Mouse (Mus musculus) limb, embryonic 10.5 days (tissue): Measurements from ENCODE around the gene Rer1. TPM values are rescaled to one million over a fixed set of nuclear protein-coding genes. Genes with fewer than 3 reads are reported as not detected.
A peak's percentile ranks its signal among the peaks of the same experiment; 100 is the strongest.

ENCODE experiments used
- DNase-seq: peaks from one replicate; pipeline ENCODE4 v3.0.0-alpha.2; 2017; ENCODE audit warnings: low spot score
- H3K27ac ChIP-seq: fragments of 300-500 bp; sonication (generic); 2 replicates; pipeline ENCODE4 v1.5.1; 2016; ENCODE audit warnings: mild to moderate bottlenecking
- H3K27me3 ChIP-seq: fragments of 300-500 bp; sonication (generic); 2 replicates; pipeline ENCODE4 v1.6.1; 2016; ENCODE audit warnings: low read depth, mild to moderate bottlenecking; ENCODE audit not compliant: poor library complexity, severe bottlenecking
- H3K36me3 ChIP-seq: fragments of 300-500 bp; sonication (generic); 2 replicates; pipeline ENCODE4 v1.6.1; 2016; ENCODE audit warnings: mild to moderate bottlenecking, moderate library complexity
- H3K4me1 ChIP-seq: fragments of 300-500 bp; sonication (generic); 2 replicates; pipeline ENCODE4 v1.6.1; 2016
- H3K4me3 ChIP-seq: fragments of 300-500 bp; sonication (generic); 2 replicates; pipeline ENCODE4 v1.5.1; 2016; ENCODE audit warnings: mild to moderate bottlenecking, moderate library complexity
- H3K9me3 ChIP-seq: fragments of 300-500 bp; sonication (generic); replicated peaks from 2 replicates; pipeline ENCODE4 v1.6.1; 2016; ENCODE audit warnings: mild to moderate bottlenecking
- WGBS: fragments of 180-500 bp; shearing (Covaris S2); methylation state at CpG from one replicate; pipeline ENCODE4 v1.1.7; 2016; 5-methylcytosine and 5-hydroxymethylcytosine counted together
- polyA plus RNA-seq: library from polyadenylated mRNA; unstranded; fragments of >200 nt; fragmentation: Nextera tagmentation; extraction: Ambion mirVana; gene quantifications from 2 replicates; pipeline ENCODE4 v1.2.1, GENCODE M21; 2016

The Rer1 gene
- polyA plus RNA-seq, 1 experiment from 2014 or later = 133 TPM

DNA sequence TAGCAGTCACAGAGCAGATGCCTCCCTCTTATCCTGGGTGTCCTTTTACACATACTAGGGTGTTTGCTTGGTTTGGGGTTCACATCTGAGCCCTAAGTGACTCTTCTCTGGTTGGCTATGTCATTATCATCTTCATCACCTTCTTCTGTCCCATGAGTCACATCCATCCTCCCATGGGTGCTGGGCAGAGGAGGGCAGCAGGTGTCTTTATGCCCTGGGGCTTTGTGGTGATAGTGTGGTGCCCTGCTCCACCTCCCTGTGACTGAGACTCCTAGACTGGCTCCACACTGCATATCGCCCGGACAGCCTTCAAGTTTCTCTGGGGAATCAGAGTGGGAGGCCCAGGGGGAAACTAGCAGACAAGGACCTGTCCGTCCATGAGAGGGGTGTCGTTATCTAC is 12.4 kb upstream of the Rer1 start:
- Histone ChIP-seq H3K9me3 (no peaks in the 10 kb centered on the region), H3K27ac (no peak overlapping the region), H3K27me3 (no peaks in the 10 kb centered on the region), H3K4me3 (no peak overlapping the region), H3K4me1 (peaks cover 35% of the 10 kb centered on the region), H3K36me3 (no peaks in the 10 kb centered on the region)
- no peak for DNase-seq
- WGBS = 90% methylated on average over 4 of the region's 4 CpGs

DNA sequence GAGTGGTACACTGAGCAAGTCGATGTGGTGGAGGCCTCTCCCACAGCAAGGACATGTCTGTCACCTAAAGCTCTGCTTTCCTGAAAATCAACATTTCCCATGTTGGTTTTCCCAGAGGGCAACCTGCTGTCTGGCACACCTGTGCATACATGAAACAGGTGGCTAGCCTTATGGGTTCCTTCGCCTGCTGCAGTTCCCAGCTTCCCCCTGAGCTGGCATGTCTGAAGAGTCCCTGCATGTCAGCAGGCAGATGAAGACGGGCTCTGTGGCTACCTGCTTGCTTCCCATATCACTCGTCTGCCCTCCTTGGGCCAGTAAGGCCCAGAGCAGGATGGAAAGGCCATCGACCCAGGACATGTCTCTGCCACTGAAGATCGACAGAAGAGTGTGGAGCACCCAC is 11.3 kb upstream of the Rer1 start:
- H3K4me3 ChIP-seq = no peak overlapping the region
- H3K27ac ChIP-seq = no peak overlapping the region
- no peaks in the 10 kb centered on the region for H3K9me3 ChIP-seq
- H3K4me1 ChIP-seq = peaks cover 37% of the 10 kb centered on the region
- WGBS = 83% methylated on average over 6 of the region's 6 CpGs
- peaks cover 10% of the 10 kb centered on the region for H3K36me3 ChIP-seq
- H3K27me3 ChIP-seq = no peaks in the 10 kb centered on the region
- DNase-seq = no peak

DNA sequence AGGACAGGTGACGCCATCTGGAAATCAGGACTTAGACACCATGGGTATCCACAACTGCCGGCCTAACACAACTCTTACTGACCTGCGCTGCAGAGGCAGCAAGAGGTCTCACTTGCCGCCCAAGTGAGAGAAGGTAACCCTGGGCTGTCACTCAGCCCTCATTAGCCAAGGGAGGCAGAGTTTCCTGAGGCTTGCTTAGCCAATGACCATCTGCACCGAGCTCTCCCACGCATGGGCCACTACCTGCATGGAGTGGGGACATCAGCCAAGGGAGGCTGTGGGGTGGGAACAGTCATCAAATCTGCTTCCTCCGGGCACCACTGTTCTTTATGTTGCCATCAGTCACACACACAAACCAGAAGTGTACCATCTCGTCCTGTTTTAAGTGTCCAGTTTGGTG is 9.8 kb upstream of the Rer1 start:
- no peak for DNase-seq
- Histone ChIP-seq H3K27me3 (no peaks in the 10 kb centered on the region), H3K36me3 (peaks cover 15% of the 10 kb centered on the region), H3K4me3 (no peak overlapping the region), H3K27ac (0 out of 2 replicates have a peak overlapping the region, but pooled peaks have one; percentile 28), H3K9me3 (no peaks in the 10 kb centered on the region), H3K4me1 (peaks cover 32% of the 10 kb centered on the region)
- 81% methylated on average over 8 of the region's 8 CpGs for WGBS

DNA sequence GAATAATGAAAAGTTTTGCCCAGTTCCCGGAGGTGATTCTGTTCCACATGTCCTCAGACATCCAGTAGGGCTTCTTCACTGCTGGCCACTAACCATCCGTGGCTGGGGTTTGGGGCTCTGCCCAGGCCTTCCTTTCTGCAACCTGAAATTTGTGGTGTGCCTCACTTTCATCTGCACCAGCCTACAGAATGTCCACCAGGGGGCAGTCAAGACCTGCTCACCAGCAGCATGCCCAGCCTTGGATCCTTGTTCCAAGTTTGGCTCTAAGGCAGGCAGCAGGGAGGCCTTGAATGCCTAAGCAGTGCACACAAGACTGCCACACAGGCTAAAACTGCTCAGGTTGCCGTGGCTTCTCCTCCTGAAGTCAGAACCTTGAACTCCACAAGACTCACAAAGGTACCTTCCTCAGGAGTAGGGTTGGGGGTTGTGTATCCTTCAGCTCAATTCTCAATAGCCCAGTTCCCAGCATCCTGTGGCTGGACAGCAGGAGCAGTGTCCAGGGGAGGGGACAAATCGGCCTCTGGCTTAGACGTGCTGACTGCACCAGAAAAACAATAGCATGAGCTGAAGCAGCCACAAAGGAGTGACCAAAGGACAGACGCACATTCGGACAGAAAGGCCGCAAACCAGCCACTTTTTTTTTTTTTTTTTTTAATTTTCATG is 9.2 kb upstream of the Rer1 start:
- 50% methylated on average over 8 of the region's 8 CpGs for WGBS
- peak; percentile 93 for DNase-seq
- H3K4me3 ChIP-seq = no peak overlapping the region
- peak overlapping the region; percentile 78 for H3K27ac ChIP-seq
- no peaks in the 10 kb centered on the region for H3K27me3 ChIP-seq
- H3K9me3 ChIP-seq = no peaks in the 10 kb centered on the region
- peaks cover 26% of the 10 kb centered on the region for H3K4me1 ChIP-seq
- peaks cover 15% of the 10 kb centered on the region for H3K36me3 ChIP-seq

DNA sequence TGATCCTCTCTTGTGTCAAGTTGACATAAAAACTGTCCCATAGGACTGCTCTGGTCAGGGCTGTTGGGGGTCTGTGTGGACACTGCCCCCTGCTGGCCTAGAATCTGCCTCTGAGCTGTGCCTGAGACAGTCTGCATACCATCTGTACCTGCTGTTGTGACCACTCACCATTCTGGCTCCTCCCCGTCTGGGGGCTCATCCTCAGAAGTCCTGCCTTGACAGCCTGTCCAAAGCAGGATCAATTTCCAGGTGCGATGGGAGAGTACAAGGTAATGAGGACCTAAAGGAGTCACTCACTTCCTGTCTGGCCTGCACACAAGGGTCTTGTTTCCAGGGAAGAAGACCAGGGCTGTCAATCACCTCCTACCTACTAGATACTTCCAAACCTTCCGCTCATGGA is 8.4 kb upstream of the Rer1 start:
- WGBS = 72% methylated on average over 3 of the region's 3 CpGs
- H3K27ac ChIP-seq = 0 out of 2 replicates have a peak overlapping the region, but pooled peaks have one; percentile 78
- H3K4me1 ChIP-seq = peaks cover 19% of the 10 kb centered on the region; the same call in 1 of the 2 replicates
- H3K36me3 ChIP-seq = peaks cover 15% of the 10 kb centered on the region
- no peaks in the 10 kb centered on the region for H3K27me3 ChIP-seq
- no peaks in the 10 kb centered on the region for H3K9me3 ChIP-seq
- DNase-seq = peak; percentile 74
- no peak overlapping the region for H3K4me3 ChIP-seq

DNA sequence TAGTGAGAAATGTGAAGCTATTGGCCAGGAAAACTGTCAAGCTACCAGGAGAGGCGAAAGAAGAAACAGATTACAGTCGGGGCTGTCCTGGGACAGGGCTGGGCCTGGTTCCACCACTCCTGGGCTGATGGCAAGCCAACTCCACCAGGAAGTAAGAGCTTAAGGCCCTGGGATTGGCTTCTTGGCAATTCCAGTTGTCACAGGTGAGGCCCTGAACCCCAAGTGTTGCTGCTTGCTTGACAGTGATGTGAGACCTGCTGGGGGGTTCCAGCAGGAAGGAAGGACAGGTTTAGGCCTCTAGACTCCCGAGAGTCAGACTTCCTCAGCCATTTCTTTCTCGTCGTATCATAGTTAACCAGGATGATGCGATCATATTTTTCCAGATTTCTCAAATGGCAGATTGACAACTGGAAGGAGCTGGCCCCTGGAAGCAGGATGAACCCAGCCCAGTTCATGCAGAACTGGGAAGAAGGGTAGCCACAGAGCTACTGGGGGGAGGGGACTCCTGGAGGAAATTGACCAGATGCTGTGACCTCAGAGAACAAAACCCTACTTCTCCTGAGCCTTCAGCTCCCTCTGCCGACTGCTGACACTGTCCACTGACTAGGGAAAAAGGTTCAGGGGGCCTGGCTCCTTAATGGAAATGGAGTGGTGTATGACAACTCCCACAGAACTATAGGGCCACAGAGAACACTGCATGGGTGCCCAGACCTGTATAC is 7.4 kb upstream of the Rer1 start:
- Histone ChIP-seq H3K4me3 (no peak overlapping the region), H3K27ac (0 out of 2 replicates have a peak overlapping the region, but pooled peaks have one; percentile 32), H3K9me3 (no peaks in the 10 kb centered on the region), H3K36me3 (peaks cover 22% of the 10 kb centered on the region), H3K27me3 (no peaks in the 10 kb centered on the region), H3K4me1 (peaks cover 19% of the 10 kb centered on the region; the same call in 1 of the 2 replicates)
- DNase-seq = no peak
- 85% methylated on average over 7 of the region's 7 CpGs for WGBS

DNA sequence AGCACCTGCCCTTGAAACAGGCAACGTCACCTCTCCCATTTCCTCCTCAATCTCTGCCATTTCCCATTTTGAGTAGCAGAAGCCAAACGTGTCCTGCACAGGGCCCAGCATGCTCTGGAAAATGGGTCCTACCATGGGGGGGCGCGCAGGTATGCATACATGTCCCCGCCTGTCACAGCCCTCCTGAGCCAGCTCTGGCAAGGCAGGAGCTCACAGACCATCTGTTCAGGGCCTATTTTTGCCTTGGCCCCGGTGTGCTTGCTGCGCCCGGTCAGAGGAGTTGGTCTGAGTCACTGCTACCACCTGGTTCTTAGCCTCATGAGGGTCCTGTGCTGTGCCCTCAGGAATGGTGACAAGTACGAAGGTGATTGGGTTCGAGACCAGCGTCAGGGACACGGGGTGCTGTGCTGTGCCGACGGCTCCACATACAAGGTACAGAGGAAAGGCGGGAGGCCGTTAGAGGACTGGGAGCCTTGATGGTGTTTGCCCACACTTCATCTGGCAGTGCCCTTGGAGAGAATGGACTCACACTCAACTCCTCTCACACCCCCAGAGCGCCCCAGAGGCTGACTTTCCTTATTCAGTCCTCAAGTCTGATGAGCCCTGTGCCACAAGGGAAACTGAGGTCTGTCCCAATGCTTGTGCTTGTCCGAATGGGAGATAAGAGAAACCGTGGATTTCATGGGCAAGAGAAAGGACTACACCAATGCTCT is 6.7 kb upstream of the Rer1 start:
- H3K36me3 ChIP-seq = peaks cover 22% of the 10 kb centered on the region
- WGBS = 91% methylated on average over 19 of the region's 19 CpGs
- no peaks in the 10 kb centered on the region for H3K27me3 ChIP-seq

DNA sequence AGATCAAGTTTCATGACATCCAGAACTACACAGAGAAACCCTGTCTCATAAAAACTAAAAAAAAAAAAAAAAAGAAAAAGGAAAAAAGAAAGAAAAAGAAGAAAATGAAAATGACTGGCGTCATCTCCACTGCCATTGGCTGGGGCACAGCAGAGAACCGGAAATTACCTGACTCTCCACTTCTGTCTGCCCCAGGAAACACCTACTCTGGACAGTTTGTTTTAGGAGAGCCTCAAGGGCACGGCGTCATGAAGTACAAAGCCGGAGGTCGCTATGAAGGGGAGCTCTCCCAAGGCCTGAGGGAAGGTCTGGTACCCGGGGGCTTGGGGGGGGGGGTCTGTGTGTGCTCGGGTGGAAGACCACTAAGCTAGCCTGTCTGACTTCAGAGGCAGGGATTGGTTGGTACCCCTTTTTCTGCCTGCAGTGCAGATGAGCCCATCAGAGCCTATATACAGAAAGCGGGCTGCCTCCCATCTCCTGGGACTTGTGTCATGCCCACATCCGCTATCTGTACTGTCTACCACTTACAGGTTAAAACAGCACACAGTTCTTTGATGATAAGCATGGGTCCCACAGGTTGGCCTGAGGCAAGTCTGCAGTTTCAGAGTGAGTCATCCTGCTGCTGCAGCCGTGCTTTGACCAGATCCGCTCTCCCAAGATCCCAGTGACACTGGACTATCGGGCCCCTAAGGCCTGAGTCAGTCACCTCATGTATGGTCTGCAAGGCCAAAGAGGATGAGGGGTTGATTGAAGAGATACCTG is 4.7 kb upstream of the Rer1 start:
- no peak overlapping the region for H3K27ac ChIP-seq
- peaks cover 36% of the 10 kb centered on the region for H3K4me1 ChIP-seq
- DNase-seq = no peak
- no peak overlapping the region for H3K4me3 ChIP-seq
- WGBS = 94% methylated on average over 13 of the region's 13 CpGs
- peaks cover 22% of the 10 kb centered on the region for H3K36me3 ChIP-seq
- H3K9me3 ChIP-seq = no peaks in the 10 kb centered on the region
- H3K27me3 ChIP-seq = no peaks in the 10 kb centered on the region

More for the DNA sequence above, 6.7 kb upstream of the Rer1 start:
- Histone ChIP-seq H3K4me3 (no peak overlapping the region), H3K4me1 (peaks cover 19% of the 10 kb centered on the region; the same call in 1 of the 2 replicates), H3K9me3 (no peaks in the 10 kb centered on the region), H3K27ac (no peak overlapping the region)
- DNase-seq = no peak

DNA sequence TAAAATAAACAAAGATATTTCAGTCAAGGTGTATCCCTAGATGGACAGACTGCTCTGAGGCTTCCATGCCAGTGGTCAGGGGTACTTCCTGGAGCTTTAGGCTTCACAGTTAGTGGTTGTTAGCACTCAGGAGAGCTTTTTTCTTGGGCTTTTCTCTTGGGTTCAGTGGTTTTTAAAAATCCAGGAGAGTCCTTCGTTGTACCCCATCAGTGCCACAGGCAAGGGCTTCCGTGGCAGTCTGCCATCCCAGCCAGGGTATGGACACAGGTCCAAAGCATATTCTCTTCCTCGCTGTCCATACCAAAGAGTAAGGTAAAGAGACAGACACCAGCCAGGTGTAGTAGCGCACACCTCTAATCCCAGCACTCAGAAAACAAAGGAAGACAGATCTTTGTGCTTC is 4.0 kb upstream of the Rer1 start:
- H3K36me3 ChIP-seq = peaks cover 22% of the 10 kb centered on the region
- H3K27ac ChIP-seq = no peak overlapping the region
- peaks cover 37% of the 10 kb centered on the region for H3K4me1 ChIP-seq
- no peak overlapping the region for H3K4me3 ChIP-seq
- WGBS = 96% methylated on average over 4 of the region's 4 CpGs
- no peaks in the 10 kb centered on the region for H3K9me3 ChIP-seq
- no peak for DNase-seq
- no peaks in the 10 kb centered on the region for H3K27me3 ChIP-seq

DNA sequence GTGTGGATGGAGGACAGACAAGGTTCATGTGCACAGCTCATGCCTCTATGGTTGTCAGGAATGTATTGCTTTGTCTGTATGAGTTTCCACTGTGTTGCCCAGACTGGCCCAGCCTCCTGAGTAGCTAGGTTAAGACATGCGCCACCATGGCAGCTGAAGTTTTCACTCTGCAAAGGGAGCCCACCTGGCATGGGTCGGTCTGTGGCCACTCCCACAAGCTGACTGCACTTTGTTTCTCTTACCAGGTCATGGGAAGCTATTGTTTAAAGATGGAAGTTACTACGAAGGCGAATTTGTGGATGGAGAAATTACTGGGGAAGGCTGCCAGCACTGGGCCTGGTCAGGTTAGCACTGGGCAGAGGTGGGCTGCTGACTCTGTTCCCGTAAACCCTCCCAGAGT is 3.1 kb upstream of the Rer1 start:
- H3K4me1 ChIP-seq = peaks cover 40% of the 10 kb centered on the region

DNA sequence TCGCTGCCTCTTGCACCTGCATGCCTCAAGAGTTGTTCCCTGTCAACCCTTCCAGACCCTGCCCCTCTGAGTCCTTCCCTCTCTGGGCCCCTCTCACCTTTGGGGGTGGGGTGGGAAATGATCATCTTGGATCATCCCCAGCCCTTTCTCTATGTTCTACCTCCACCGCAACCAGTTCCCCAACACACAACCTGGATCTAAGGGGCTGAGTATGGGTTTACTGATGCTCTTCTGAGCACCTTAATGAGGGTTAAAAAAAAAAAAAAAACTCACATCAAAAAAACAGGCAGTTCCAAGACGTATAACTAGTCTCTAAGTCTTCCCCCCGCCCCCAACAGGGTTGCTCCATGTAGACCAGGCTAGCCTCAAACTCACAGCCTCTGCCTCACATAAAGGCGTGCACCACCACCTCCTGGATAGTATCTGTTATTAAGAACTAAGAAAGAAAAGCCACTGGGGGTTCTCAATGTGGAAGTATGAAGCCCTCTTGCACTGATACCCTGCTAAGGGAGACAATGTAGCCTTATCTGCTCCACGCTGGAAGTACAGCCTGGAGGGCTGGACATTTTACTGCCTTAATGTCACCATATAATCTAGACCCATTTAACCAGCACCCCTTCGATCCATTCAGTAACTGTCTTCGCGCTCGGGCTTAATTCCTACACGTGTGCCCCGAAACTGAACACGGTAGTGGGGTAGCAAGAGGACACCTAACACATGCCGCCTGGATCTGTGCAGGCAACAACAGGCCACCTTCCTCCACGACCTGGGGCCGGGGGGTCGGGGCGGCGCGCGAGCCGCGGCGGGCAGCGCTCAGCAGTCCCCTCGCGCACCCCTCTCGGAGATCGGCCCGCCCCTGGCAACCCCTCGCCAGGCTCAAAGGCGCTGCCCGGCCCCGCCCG is 725 bp downstream of the Rer1 start:
- Histone ChIP-seq H3K4me3 (peak overlapping the region; percentile 94), H3K36me3 (peaks cover 47% of the 10 kb centered on the region), H3K4me1 (peaks cover 42% of the 10 kb centered on the region), H3K27me3 (no peaks in the 10 kb centered on the region), H3K27ac (peak overlapping the region; percentile 96), H3K9me3 (no peaks in the 10 kb centered on the region)
- WGBS = 5% methylated on average over 35 of the region's 35 CpGs
- no peak for DNase-seq

More for the DNA sequence above, 3.1 kb upstream of the Rer1 start:
- Histone ChIP-seq H3K9me3 (no peaks in the 10 kb centered on the region), H3K4me3 (no peak overlapping the region), H3K36me3 (peaks cover 26% of the 10 kb centered on the region), H3K27ac (no peak overlapping the region), H3K27me3 (no peaks in the 10 kb centered on the region)
- no peak for DNase-seq
- 93% methylated on average over 5 of the region's 5 CpGs for WGBS

DNA sequence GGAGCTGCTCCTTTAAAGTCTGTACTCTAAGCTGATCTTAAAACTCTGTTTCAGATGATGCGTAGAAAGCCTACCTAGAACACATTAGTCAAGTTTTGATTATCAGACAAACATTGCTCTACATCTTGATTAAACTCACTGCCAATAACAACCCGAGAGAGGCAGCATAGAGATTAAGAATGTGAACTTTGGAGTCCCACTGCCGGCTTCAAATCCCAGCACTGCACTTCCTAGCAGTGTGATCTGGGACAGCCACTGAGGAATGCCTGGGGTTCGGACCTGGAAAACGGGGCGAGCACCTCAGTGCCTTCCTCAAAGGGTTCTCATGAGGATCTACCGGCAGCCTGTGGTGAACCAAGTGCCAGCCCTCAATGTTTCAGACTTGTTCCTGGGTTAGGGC is 1.8 kb downstream of the Rer1 start:
- peak overlapping the region; percentile 24 for H3K4me3 ChIP-seq
- no peaks in the 10 kb centered on the region for H3K9me3 ChIP-seq

More for the DNA sequence above, 1.8 kb downstream of the Rer1 start:
- WGBS = 93% methylated on average over 7 of the region's 7 CpGs
- Histone ChIP-seq H3K27me3 (no peaks in the 10 kb centered on the region), H3K36me3 (peaks cover 56% of the 10 kb centered on the region), H3K27ac (no peak overlapping the region), H3K4me1 (peaks cover 42% of the 10 kb centered on the region)
- DNase-seq = no peak
